Mouse (Mus musculus) gastrocnemius, adult 18-20 months (tissue): ENCODE results near the gene Tspan17. TPM values are rescaled to one million over a fixed set of nuclear protein-coding genes. Genes with fewer than 3 reads are reported as not detected.

Source experiments
- DNase-seq: peaks from one replicate; pipeline ENCODE4 v3.0.0; 2021; ENCODE audit warnings: low spot score
- total RNA-seq, 2 experiments: library from RNA; stranded (reverse); gene quantifications; 2 replicates each; pipeline ENCODE4 v1.2.3; 2021

Gene Tspan17
- total RNA-seq, 2 experiments from 2014 or later: 19.1 to 23.1 TPM

DNA sequence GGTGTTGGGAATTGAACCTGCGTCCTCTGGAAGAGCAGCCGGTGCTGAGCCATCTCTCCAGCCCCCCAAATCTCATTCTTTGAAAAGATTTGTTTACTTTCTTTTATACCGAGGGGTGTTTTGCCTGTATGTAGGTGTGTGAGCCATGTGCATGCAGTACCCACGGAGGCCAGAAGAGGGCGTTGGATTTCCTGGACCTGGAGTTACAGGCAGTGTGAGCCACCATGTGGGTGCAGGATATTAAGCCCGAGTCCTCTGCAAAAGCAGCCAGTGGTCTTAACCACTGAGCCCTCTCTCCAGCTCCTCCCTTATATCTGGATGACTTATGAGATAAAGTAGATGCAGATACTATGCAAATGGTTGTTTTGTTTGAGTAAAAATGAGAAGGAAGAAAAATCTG lies 13.8 kb downstream of the Tspan17 start:
- DNase-seq: no peak

DNA sequence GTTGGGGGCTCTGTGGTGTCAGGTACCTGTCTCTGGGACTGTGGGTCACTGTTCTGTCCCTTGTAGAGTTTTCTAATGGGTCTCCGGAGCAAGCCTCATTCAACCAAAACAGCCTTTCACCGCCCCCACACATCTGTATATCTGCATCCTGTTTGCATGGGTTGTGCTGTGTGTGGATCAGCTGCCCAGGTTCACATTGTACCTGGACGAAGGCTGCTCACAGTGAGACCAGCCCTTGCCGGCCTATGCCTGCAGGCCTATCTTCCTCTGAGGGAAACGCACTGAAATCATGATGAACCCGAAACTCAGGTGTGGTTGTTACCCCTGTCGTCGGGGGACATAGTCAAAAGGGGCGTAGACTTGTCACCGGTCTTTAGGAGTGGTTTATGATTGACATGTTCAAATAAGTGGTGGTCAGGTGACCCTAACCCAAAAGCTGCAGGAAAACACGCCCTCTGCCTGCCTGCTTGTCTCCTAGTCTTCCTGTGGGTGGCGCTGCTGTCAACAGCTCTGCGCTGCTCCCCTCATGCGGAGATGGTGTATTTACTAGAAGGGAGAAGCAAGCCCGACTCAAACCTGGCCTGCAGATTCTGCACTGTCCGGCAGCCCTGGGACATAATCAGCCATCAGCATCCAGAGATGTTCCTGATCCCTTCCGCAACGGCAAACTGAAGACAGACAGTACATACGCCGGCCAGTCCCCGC lies 16.1 kb downstream of the Tspan17 start:
- DNase-seq: no peak

DNA sequence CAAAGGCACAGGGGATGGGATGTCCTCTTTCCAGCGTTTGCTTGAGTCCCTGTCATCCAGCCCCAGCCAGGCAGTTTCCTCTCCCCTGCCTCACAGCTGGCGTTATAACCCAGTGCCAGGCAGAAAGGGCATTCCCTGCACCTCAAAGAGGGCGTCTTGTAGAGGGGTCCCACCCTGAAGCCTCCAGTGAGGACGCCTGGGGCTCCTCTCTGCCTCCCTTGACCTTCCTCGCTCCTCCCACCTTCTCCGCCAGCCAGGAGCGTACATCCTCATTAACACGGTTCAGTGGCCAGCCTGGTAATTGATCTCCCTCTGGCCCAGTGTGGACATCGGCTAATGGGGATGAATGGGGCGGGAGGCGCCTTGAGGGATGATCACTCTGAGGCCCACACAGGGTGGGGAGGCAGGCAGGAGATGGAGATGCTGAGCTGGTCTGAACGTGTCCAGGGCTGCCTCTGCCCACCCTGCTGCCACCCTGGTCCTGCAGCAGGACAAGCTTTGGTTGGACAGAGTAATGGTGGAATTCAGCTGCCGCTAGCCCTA lies 17.3 kb downstream of the Tspan17 start:
- DNase-seq: no peak

DNA sequence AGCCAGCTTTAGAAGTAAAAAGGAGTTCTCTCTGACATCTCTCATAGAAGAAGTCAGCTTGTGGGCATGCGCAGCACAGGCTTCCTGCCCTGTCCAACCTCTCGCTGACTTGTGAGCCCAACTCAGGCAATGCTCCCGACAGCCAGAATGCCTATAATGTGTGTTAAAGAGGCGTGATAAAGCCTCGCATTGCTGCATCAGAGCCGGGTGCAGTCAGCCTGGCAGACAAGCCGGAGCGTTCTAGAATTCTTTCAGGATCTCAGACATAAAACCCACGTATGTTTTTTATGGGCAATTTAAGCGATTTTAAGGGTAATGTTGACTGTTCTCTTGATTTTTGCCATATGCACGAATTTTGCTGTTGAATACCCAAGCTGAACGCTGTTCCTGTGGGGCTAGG lies 18.9 kb downstream of the Tspan17 start:
- DNase-seq: no peak

DNA sequence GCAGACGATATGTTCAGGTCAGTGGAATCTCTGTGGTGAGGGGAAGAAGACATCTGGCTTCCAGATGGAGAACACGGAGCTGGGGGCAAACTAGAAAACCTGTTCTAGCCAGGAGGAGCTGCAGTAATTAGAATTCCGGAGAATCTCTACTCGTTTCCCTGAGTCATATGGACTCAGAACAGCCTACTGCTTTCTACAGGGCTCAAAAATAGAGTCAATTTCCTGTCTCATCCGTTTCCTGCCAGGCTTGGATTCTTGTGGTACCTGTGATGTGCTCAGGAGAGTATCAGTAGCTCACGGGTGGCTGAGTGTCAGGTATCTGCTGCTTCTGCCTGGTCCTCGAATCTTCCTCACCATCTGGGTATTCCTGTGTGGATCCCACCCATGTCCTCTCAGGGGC lies 22.3 kb downstream of the Tspan17 start:
- DNase-seq: no peak

DNA sequence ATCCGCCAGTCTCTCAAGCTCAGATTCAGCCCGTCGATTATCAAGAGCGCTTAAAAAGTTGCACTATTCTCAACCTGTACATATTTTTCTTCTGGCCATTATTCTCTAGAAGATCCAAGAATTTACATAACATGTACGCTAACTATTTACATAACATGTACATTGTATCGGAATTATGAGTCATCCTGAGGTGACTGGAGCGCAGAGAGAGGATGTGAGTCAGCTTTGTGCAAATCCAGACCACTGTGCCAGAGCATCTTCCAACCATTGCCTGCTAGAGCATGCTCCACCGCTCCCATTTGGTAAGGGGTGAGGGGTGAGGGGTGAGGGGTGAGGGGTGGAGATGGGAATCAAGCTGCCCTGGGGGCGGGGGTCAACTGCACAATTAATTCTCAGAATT lies 24.2 kb downstream of the Tspan17 start:
- no peak for DNase-seq

DNA sequence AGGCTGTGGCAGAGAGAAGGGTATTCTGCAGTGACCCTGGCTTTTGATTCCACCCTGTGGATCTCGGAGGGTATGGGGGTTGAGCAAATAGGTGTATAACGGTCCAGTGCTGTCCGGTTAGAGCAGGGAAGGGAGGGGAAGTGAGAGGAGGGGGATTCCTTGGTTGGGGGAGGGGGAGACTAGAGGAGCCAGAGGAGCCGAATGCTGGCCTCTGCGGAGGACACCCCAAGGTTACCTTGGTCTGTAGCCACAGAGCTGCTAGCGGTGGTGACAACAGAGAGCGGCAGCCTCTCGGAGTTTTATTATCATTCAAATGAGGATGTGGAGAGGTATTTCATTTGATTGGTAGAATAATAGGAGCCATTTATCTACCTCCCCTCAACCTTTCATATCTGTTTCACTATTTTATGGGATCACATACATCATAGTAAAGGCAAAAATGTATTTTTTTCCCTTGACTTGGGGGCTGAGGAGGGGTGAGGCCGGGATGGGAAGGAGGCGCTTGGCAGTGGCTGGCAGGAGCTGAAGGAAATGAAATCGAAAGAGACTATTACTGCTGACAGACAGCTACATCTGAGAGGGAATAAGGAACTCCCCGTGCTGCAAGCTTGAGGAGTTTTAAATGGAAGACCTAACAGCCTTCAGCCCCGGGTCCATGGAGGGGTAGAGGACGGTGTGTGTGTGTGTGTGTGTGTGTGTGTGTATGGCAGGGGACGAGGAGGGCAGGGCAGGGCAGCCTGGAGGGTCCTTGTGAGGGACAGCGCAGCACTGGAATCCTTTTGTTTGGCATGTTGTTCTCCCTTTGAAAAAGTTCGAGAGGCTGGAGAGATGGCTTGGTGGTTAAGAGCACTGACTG lies 29.4 kb downstream of the Tspan17 start:
- no peak for DNase-seq

DNA sequence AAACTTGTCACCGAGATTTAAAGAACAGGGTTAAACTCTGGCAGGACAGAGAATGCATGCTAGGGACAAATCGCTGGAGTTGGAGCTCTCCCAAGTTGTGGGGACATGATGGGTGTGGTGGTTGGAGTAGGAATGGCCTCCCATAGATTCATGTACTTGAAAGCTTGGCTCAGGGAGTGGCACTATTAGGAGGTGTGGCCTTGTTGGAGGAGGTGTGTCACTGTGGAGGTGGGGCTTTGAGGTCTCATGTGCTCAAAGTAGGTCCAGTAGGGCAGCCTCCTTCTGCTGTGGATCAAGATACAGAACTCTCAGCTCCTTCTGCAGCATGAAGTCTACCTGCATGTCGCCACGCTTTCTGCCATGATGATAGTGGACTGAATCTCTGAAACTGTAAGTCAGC lies 31.9 kb downstream of the Tspan17 start:
- no peak for DNase-seq

DNA sequence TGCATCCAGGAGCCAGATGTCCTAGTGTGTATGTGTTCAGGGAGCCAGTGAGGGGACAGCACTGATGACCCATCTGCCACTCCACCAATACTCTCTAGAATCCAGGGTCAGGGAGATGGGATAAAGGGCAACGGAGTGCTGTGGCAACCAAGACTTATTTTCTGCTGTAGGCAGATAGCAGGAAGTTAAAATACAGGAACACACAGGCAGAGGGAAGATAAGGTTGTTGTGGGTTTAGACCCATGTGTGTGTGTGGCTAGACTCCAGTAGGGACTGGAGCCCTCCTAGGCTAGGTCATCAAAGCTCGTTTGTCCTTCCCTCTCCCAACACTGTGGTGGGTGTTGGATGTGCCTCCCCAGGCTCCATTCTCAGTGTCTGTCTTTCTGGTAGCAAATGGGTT lies 32.8 kb downstream of the Tspan17 start:
- DNase-seq: no peak

DNA sequence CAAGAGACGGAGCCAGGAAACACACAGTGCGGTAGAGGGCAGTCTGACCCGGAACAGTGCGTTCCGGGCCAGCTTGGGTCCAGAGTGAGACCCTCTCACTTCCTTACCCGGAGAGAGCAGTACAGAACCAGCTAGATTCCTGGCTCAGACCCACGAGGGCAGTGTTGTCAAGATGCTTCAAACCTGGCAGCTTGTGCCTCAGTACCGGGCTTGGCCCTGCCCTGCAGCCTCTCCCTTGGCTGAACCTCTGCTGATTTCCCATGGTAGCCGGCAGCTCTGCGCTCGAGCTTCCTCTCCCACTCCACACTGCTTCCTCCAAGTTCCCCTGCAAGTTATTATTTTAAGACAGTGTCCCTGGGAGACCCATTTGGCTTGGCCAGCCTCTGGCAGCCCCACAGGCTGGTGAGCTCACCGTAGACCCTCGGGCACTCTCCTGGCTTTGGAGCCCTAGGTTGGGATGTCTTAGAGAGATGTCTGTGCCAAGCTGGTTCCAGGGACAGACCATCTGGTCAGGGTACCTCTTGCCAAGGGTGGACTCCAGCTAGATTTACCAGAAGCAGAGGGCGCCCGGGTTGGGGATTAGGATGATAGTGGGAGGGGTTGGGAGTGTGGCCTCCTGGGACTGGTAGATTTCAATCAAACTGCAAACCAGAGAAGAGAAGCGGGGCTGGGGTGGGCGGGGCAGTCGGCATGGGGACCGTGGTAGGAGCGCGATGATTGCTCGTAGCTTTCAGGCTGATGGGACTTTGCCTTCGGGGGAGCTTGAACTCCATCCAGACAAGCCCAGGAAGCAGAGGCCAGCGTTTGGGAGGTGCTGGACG lies 35.1 kb downstream of the Tspan17 start:
- peak; percentile 29 for DNase-seq

DNA sequence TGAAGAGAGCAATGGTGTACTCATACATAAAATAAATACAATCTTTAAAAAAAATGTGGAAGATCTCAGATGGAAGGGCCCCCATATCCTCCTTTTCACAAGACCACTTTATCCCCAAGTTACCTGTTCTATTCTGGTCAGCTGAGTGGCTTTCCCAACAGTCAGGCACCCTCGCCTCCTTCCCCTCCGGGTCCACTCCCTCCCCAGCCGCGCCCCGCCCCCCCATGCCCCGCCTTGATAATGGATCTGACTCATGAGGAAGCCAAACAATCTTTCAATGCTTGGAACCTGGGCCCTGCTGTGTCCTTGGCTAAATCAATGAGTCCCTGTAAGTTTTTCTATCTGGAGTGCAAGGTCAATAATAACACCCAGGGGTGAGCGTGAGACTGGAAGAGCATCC lies 38.8 kb downstream of the Tspan17 start:
- DNase-seq: no peak

DNA sequence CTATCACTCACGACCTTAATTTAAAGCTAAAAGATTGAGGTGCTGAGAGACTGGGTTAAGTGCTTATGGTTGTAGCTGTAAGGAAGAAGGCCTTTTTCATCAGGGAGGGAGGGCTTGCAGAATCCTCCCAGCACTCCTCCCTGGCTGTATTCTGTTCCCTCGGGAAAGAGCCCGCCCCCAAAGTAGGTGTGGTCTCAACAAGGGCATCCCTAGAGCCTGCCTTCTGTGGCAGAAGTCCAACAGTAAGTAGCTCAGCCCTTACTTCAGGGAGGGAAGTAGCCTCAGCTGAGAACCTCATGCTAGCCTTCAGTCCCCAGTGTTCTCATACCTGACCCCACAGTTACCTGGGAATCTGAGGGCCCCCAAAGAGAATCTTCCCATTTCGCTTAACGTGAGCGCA lies 39.3 kb downstream of the Tspan17 start:
- no peak for DNase-seq

DNA sequence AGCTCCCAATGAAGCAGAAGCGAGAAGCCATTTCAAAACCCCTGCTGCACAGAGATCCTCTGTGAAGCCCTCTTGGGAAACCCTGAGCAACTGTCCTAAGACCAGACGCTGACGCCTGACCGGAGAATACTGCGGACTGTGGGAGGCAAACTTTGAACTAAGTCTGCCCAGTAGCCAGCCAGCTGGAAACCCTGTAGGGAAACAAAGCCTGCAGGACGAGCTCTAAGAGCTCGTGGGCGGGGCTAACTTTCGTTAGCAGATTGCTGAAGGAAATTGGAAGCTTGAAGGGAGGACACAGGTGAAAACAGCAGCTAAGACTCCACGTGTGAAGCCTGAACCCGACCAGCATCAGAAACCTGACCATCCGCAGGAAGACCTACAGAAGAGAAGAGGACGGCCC lies 40.3 kb downstream of the Tspan17 start:
- DNase-seq: no peak

DNA sequence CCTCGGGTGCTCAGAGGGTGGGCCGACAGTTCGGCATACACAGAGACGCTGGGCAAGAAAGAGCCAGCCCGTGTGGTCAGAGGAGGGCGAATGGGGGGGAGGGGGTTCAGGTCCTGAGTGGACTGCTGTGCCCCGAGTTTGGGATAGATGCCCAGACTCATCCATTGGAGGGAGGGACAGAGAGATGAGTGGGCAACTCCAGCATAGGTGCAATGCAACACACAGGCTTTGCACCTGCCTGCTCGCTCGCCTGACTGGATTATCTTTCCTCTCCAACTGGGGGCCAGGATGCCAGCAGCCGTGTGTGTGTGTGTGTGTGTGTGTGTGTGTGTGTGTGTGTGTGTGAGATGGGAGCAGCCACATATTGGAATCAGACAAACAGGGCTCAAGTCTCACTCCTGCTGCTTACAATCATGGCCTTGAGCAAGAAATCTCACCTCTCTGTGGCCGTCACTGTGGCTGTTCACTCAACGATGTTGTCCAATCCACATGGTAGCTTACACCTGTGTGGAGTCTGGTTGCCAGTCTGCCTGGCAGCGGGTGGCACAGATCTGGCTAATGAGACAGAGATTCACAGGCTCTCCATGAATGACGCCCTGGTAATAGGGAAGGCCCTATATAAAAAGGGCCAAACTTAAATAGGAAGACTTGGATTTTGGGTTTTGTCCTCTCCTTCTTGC lies 47.3 kb downstream of the Tspan17 start:
- DNase-seq: no peak

DNA sequence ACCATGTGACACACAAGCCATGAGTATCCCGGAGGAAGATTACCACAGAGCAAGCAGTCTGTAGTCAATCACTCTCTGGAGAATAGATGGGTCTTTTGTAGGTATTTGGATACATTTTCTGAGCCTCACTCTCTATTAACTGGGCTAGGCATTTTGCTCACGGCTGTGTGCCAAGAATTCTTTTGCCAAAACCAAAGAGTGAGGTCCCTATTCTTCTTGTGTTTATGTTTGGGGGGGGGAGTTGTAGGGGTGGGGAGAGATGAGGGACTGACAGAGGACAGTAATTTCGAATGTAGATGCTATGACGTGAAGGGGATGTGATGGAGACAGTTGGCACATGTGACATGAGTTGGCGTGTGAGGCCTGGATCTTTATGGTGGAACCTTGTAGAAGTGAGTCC lies 47.9 kb downstream of the Tspan17 start:
- DNase-seq: no peak

DNA sequence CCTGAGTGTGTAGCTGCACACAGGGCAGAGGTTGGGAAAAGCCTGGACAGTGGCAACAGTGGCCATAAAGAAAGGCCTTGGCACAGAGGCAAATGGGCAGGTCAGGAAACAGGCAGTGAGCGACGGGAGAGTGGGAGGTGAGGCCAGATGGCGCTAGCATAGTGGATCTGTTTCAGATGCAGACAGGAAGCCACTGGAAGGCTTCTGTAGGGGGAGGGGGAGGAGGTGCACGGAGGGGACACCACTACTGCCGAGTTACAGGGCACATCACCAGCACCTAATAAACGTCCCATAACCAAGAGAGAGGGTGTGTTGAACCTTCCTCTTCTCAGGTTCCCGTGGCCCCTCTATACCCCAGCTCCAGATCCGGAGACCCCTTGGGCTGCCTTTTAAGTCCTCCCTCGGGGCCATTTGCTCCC lies 48.3 kb downstream of the Tspan17 start:
- no peak for DNase-seq

DNA sequence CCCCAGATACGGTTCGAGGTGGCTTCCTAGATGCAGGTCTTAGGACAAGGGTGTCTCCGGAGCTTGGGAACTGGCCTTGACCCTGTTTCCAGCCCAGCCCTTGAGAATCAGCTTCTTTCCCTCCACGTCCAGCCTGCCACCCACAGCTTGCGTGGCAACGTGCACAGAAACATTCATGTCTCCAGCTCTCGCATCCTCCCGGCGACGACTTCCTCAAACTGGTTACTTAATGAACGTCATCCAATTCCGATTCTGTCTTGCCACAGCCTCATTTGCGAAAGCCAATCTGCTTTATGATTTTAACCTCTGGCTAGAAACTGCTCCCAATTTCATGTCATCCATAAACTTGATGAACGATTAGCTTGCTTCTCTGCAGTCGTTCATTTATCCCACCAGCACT lies 49.4 kb downstream of the Tspan17 start:
- DNase-seq: no peak

DNA sequence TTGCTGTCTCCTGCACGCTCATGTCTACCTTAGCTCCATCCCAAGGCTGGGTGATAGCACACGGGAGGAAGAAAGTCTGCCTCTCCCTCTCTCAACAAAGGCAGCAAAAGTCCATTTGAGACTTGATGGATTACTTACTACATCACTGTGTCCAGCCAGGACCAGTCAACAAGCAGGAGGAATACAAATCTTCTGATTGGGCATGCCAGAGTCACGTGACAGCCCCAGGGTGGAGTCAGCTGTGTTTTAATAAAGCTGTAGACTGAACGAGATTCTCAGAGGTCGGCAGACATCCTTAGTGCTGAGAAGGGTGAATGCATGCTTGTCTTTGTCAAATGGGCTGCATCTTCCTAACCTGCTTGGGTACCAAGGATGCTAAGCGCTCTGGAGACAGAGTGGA lies 50.0 kb downstream of the Tspan17 start:
- DNase-seq: no peak

DNA sequence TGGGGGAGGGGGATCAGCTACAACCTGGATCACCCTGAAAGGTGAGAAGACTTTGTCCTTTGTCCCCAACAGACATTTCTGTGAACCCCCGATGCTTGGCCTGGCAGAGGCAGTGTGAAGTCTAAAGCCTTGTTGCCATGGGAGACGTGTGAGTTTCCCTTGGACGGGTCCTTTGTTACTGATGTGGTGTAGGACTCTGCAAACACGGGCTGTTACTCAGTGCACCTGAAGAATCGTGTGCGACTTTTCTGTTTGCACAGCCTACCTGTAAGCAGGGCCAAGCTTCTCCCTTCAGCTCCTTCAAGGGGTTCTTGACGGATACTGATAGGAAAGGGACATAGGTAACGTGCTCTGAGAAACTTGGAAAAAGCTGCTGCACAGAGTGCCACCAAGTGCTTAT lies 55.4 kb downstream of the Tspan17 start:
- DNase-seq: no peak
